Mouse (Mus musculus): ENCODE data around the gene Pawr. TPM values are rescaled to one million over a fixed set of nuclear protein-coding genes. Genes with fewer than 3 reads are reported as not detected.

The Pawr gene
- polyA plus RNA-seq, 1 experiment from 2014 or later: 12.8 TPM

DNA sequence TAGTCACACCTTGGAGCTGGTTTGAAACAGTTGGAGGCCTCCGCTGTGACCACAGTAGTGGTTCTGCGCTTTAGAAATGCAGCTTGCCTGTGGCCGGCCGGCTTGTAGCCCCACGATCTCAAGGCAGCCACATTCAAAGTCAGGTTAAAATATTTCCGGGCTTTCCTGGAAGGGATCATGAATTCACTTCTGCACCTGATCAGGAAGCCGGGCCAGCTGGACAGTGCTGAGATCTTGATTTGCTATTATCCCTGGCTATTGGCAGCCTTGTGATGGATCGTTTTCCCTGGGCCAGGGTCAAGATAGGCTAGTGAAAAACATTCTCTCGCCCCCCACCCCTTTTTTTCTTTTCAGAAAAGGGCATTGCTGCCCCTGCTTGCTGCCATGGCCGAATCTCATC, 123.3 kb downstream of the Pawr start:
- H3K27me3 ChIP-seq (replicated peaks; ENCODE audit: control insufficient read depth, insufficient read depth, low read length): no peaks in the 10 kb centered on the region
- H3K4me3 ChIP-seq (ENCODE audit: low read depth, low read length): no peak overlapping the region
- H3K4me1 ChIP-seq (replicated peaks; ENCODE audit: control insufficient read depth, insufficient read depth, low read length): peaks cover 5% of the 10 kb centered on the region
- no peak overlapping the region for H3K4me2 ChIP-seq
- DNase-seq (ENCODE audit: low spot score) (no peak), ATAC-seq (replicated peaks; ENCODE audit: low FRiP score) (no peak)
- 69% methylated on average over 10 of the region's 10 CpGs for WGBS
- H3K36me3 ChIP-seq (ENCODE audit: control insufficient read depth, insufficient read depth, low read length): no peaks in the 10 kb centered on the region
- H3K27ac ChIP-seq (ENCODE audit: low read depth, low read length): no peak overlapping the region
- H3K9ac ChIP-seq (ENCODE audit: low read depth, low read length): no peak overlapping the region
- no peaks in the 10 kb centered on the region for H3K9me3 ChIP-seq (ENCODE audit: control insufficient read depth, low read length)

- no peaks in the 10 kb centered on the region for H3K27me3 ChIP-seq (replicated peaks; ENCODE audit: control insufficient read depth, insufficient read depth, low read length)
- WGBS: 90% methylated on average over 2 of the region's 2 CpGs
- DNase-seq (ENCODE audit: low spot score) (no peak), ATAC-seq (replicated peaks; ENCODE audit: low FRiP score) (no peak)
- no peak overlapping the region for H3K4me3 ChIP-seq (ENCODE audit: low read depth, low read length)
- no peaks in the 10 kb centered on the region for H3K9me3 ChIP-seq (ENCODE audit: control insufficient read depth, low read length)
- H3K4me2 ChIP-seq: no peak overlapping the region
- no peak overlapping the region for H3K9ac ChIP-seq (ENCODE audit: low read depth, low read length)
- H3K4me1 ChIP-seq (replicated peaks; ENCODE audit: control insufficient read depth, insufficient read depth, low read length): peaks cover 5% of the 10 kb centered on the region
- H3K36me3 ChIP-seq (ENCODE audit: control insufficient read depth, insufficient read depth, low read length): no peaks in the 10 kb centered on the region
- no peak overlapping the region for H3K27ac ChIP-seq (ENCODE audit: low read depth, low read length)
These were observed 124.0 kb downstream of the Pawr start for GRCm38 (mm10) chr10:108455883-108456282.

DNA sequence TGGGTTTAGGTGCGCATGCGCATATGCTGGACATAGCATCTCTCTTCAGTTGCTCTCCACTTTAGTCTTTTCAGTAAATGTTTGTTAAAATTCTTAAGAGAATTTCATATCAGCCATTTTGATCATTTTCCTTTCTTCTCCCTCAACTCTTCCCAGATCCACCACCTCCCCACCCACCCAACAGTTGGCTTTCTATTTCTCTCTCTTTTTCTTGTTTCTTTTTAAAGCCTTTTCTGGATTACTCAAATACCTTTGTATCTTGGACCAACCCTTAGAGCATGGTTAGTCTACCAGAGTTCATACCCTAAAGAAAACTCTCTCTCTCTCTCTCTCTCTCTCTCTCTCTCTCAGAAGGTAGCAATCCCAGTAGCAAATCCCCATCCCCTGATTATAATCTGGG, 125.1 kb downstream of the Pawr start:
- DNase-seq (ENCODE audit: low spot score): no peak
- no peak overlapping the region for H3K4me2 ChIP-seq

GRCm38 (mm10) chr10:108461862-108462261, 129.9 kb downstream of the Pawr start:
- H3K4me1 ChIP-seq (replicated peaks; ENCODE audit: control insufficient read depth, insufficient read depth, low read length): no peaks in the 10 kb centered on the region
- H3K9ac ChIP-seq (ENCODE audit: low read depth, low read length): no peak overlapping the region
- WGBS: 65% methylated on average over 2 of the region's 2 CpGs
- ATAC-seq (replicated peaks; ENCODE audit: low FRiP score): peak; percentile 63; the same call in 1 of the 2 replicates
- no peaks in the 10 kb centered on the region for H3K36me3 ChIP-seq (ENCODE audit: control insufficient read depth, insufficient read depth, low read length)
- no peaks in the 10 kb centered on the region for H3K27me3 ChIP-seq (replicated peaks; ENCODE audit: control insufficient read depth, insufficient read depth, low read length)
- no peaks in the 10 kb centered on the region for H3K9me3 ChIP-seq (ENCODE audit: control insufficient read depth, low read length)
- DNase-seq (ENCODE audit: low spot score): no peak
- no peak overlapping the region for H3K4me3 ChIP-seq (ENCODE audit: low read depth, low read length)
- no peak overlapping the region for H3K27ac ChIP-seq (ENCODE audit: low read depth, low read length)
- H3K4me2 ChIP-seq: no peak overlapping the region

More for the DNA sequence above, 125.1 kb downstream of the Pawr start:
- Histone ChIP-seq H3K4me1 (replicated peaks; ENCODE audit: control insufficient read depth, insufficient read depth, low read length) (peaks cover 5% of the 10 kb centered on the region), H3K36me3 (ENCODE audit: control insufficient read depth, insufficient read depth, low read length) (no peaks in the 10 kb centered on the region), H3K27ac (ENCODE audit: low read depth, low read length) (no peak overlapping the region), H3K9ac (ENCODE audit: low read depth, low read length) (no peak overlapping the region), H3K27me3 (replicated peaks; ENCODE audit: control insufficient read depth, insufficient read depth, low read length) (no peaks in the 10 kb centered on the region), H3K4me3 (ENCODE audit: low read depth, low read length) (no peak overlapping the region), H3K9me3 (ENCODE audit: control insufficient read depth, low read length) (no peaks in the 10 kb centered on the region)
- 96% methylated on average over 2 of the region's 2 CpGs for WGBS
- no peak for ATAC-seq (replicated peaks; ENCODE audit: low FRiP score)

Small RNA genes lying within 50 kb of the gene (microRNA-seq; reads per million reads assigned to microRNA genes)
- gene Gm25591 (ENCODE audit: borderline number of aligned reads): not detected

Other genes with a start within 250 kb of the Pawr start
- 69.4 and 74.9 TPM in 2 replicates for gene Ppp1r12a, start 169.9 kb upstream of the Pawr start, polyA plus RNA-seq (2014; fragmentation: Nextera tagmentation; extraction: Ambion mirVana)

Data from liver, embryonic 11.5 days (tissue).